Mouse (Mus musculus) neural tube, embryonic 14.5 days (tissue): ENCODE results near the gene 4933430I17Rik. TPM values are rescaled to one million over a fixed set of nuclear protein-coding genes. Genes with fewer than 3 reads are reported as not detected.

ENCODE experiments used
- ATAC-seq: fragments of 200-750 bp; cut with Nextera tagmentation; 2 replicates; pipeline ENCODE4 v1.8.0; 2017; ENCODE audit warnings: low read depth, mild to moderate bottlenecking, moderate TSS enrichment, moderate library complexity
- H3K27ac ChIP-seq: fragments of 300-500 bp; sonication (generic); 2 replicates; pipeline ENCODE4 v1.5.1; 2014; ENCODE audit warnings: low read depth, mild to moderate bottlenecking, control low read depth, low read length, moderate library complexity, mixed read lengths
- H3K27me3 ChIP-seq: fragments of 300-500 bp; sonication (generic); 2 replicates; pipeline ENCODE4 v1.6.1; 2014; ENCODE audit warnings: low read length; ENCODE audit not compliant: control insufficient read depth, insufficient read depth
- H3K36me3 ChIP-seq: fragments of 300-500 bp; sonication (generic); 2 replicates; pipeline ENCODE4 v1.6.1; 2014; ENCODE audit warnings: low read length, mixed read lengths; ENCODE audit not compliant: control insufficient read depth, insufficient read depth
- H3K4me1 ChIP-seq: fragments of 300-500 bp; sonication (generic); 2 replicates; pipeline ENCODE4 v1.6.1; 2014; ENCODE audit warnings: low read length; ENCODE audit not compliant: control insufficient read depth, insufficient read depth
- H3K4me2 ChIP-seq: fragments of 300-500 bp; sonication (generic); 2 replicates; pipeline ENCODE4 v1.6.1; 2014; ENCODE audit warnings: mild to moderate bottlenecking, low read depth, low read length, control low read depth
- H3K4me3 ChIP-seq: fragments of 300-500 bp; sonication (generic); 2 replicates; pipeline ENCODE4 v1.5.1; 2014; ENCODE audit warnings: low read depth, low read length, control low read depth, mixed read lengths
- H3K9ac ChIP-seq: fragments of 300-500 bp; sonication (generic); replicated peaks from 2 replicates; pipeline ENCODE4 v1.6.1; 2014; ENCODE audit warnings: low read depth, mild to moderate bottlenecking, control low read depth, low read length, mixed read lengths
- H3K9me3 ChIP-seq: fragments of 300-500 bp; sonication (generic); 2 replicates; pipeline ENCODE4 v1.6.1; 2016; ENCODE audit warnings: low read length; ENCODE audit not compliant: control insufficient read depth
- WGBS: fragments of 180-500 bp; shearing (Covaris S2); extraction: QIAGEN DNeasy Blood & Tissue Kit; methylation state at CpG from one replicate; pipeline ENCODE4 v1.1.7; 2014; 5-methylcytosine and 5-hydroxymethylcytosine counted together
- polyA plus RNA-seq: library from polyadenylated mRNA; unstranded; fragments of >200 nt; fragmentation: Nextera tagmentation; extraction: Ambion mirVana; gene quantifications from 2 replicates; pipeline ENCODE4 v1.2.1, GENCODE M21; 2014

The 4933430I17Rik gene
- polyA plus RNA-seq, 1 experiment from 2014 or later = 1.3 TPM

DNA sequence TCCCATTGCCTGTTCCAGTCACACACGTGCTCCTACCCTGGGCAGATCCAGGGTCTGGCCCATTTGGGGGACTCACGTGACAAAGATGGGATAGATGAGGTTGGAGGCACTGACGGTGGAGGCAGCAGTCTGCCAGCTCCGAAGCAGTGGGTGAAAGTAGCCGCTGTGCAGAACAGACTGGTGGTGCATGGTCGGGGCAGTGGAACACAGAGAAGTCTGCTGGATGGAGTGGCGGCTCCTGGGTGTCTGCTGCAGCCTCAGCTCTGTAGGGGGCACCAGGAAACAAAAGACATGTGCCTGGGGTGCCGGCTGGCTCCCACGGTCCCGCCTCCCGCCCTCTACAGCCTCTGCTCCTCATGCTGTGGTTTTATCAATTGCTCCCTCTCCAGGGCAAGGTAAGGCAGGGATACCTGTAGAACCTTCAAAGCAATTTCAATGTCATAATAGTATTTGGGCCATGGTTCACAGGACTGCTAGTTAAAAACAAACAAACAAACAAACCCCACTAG is 11.1 kb upstream of the 4933430I17Rik start:
- H3K4me1 ChIP-seq = peaks cover 8% of the 10 kb centered on the region
- H3K27me3 ChIP-seq = no peaks in the 10 kb centered on the region
- no peak; the same call in 1 of the 2 replicates for ATAC-seq
- H3K9ac ChIP-seq = no peak overlapping the region
- H3K36me3 ChIP-seq = peaks cover 24% of the 10 kb centered on the region
- H3K4me2 ChIP-seq = no peak overlapping the region
- H3K4me3 ChIP-seq = no peak overlapping the region
- no peak overlapping the region for H3K27ac ChIP-seq
- no peaks in the 10 kb centered on the region for H3K9me3 ChIP-seq
- 59% methylated on average over 11 of the region's 11 CpGs for WGBS

DNA sequence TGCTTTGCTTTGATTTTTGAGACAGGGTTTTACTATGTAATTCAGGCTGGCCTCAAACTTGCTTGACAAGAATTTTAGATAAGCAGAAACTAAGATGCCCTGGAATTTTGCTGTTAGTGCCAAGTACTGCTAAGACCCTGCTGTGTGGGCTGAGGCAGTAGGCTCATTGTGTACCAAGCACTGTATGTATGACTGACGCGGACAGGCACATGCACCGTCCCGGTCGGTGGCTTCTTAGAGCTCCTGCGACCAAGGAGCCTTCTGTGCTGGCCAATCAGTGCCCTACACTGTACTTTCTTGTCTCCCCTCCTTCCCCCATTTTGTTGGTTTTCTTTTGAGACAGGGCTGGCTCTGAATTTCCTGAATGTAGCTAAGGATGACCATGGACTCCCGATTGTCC is 10.2 kb upstream of the 4933430I17Rik start:
- H3K4me1 ChIP-seq = peaks cover 9% of the 10 kb centered on the region

DNA sequence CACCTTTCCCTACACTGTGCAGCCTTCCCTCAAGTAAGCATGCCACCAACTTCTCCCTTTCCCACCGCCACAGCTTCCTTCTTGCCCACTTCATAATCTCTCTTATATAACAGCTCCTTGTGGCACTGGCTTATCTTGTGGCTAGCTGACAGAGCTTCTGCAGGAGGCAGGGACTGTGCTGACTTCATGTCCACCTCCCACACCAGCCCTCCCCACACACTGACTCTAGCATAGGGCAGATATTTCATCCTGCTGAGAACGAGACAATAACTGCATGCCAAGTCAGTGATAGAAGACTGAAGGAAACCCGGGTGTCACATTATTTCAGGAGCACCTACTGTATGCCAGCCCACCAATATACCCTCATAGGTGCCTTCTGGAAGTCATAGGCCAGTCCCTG is 9.7 kb upstream of the 4933430I17Rik start:
- 84% methylated on average over 3 of the region's 3 CpGs for WGBS
- H3K4me1 ChIP-seq = peaks cover 9% of the 10 kb centered on the region
- no peak overlapping the region for H3K27ac ChIP-seq
- ATAC-seq = no peak
- peaks cover 3% of the 10 kb centered on the region; the same call in 1 of the 2 replicates for H3K27me3 ChIP-seq
- H3K4me3 ChIP-seq = no peak overlapping the region
- no peak overlapping the region for H3K4me2 ChIP-seq
- H3K36me3 ChIP-seq = peaks cover 12% of the 10 kb centered on the region
- H3K9ac ChIP-seq = no peak overlapping the region
- H3K9me3 ChIP-seq = no peaks in the 10 kb centered on the region

More for the DNA sequence above, 10.2 kb upstream of the 4933430I17Rik start:
- H3K4me2 ChIP-seq = no peak overlapping the region
- WGBS = 90% methylated on average over 7 of the region's 7 CpGs
- H3K27me3 ChIP-seq = peaks cover 3% of the 10 kb centered on the region; the same call in 1 of the 2 replicates
- H3K27ac ChIP-seq = no peak overlapping the region
- H3K36me3 ChIP-seq = peaks cover 16% of the 10 kb centered on the region
- H3K9ac ChIP-seq = no peak overlapping the region
- no peak overlapping the region for H3K4me3 ChIP-seq
- ATAC-seq = no peak
- H3K9me3 ChIP-seq = no peaks in the 10 kb centered on the region

DNA sequence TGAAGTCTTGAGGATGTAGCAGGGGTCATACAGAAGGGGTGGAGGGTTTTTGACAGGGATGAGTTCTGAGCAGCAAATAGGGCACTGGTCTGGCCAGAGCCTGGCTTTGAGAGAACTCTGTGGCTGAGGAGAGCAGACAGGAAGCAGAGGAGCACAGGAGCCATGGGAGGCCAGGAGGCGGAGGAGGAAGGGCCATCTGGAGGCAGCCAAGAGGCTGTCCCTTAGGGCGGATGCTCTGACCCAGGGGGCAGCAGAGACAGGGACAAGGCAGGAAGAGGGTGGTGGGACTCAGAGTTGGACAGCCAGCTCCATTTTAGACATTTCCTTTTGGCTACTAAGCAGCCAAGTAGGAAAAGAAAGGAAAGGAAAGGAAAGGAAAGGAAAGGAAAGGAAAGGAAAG is 9.1 kb upstream of the 4933430I17Rik start:
- H3K9ac ChIP-seq = no peak overlapping the region

DNA sequence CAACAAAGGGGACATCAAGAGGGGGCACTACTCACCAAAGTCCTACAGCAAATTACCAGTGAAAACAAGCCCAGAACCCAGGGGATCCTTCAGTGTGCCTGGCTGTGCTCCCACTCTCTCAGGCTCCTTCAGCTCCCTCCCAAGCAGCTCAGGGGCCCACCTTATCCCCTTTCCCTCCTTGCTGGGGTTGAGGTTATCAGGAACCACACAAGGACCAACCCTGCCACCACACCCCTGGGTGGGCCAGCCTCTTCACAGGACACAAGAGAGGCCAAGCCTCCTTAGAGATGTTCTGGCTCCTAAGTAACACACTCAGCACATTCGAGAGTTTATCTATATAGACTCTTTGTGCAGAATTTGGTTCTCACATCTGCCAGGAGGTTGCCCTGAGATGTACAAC is 8.6 kb upstream of the 4933430I17Rik start:
- peaks cover 11% of the 10 kb centered on the region for H3K36me3 ChIP-seq
- H3K4me1 ChIP-seq = peaks cover 9% of the 10 kb centered on the region
- peaks cover 3% of the 10 kb centered on the region; the same call in 1 of the 2 replicates for H3K27me3 ChIP-seq
- H3K9me3 ChIP-seq = no peaks in the 10 kb centered on the region
- no peak overlapping the region for H3K4me2 ChIP-seq
- H3K4me3 ChIP-seq = no peak overlapping the region
- no peak overlapping the region for H3K9ac ChIP-seq
- ATAC-seq = no peak
- no peak overlapping the region for H3K27ac ChIP-seq
- 100% methylated on average over 1 of the region's 1 CpGs for WGBS

More for the DNA sequence above, 9.1 kb upstream of the 4933430I17Rik start:
- Histone ChIP-seq H3K27ac (peak overlapping the region; percentile 28; the same call in 1 of the 2 replicates), H3K4me2 (no peak overlapping the region), H3K36me3 (peaks cover 11% of the 10 kb centered on the region), H3K4me3 (no peak overlapping the region), H3K4me1 (peaks cover 9% of the 10 kb centered on the region), H3K27me3 (peaks cover 3% of the 10 kb centered on the region; the same call in 1 of the 2 replicates), H3K9me3 (no peaks in the 10 kb centered on the region)
- WGBS = 45% methylated on average over 2 of the region's 2 CpGs
- ATAC-seq = no peak

DNA sequence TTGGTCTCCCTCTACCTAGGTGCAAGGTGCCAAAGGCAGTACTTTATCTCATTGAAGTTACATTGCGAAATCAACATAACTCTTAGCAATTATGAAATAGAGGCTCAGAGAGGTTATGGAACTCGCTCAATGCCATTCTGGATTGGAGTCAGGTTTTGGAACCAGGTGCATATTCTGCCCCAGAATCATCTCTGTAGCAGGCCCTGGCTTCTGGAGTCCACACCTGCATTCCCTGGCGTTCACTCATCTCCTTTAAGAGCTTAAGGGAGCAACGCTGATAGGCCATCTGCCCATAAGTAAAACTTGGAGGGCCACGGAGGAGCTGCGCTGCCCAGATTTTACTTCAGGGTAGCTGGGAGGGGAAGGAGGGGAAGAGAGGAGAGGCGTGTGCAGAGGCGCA is 8.1 kb upstream of the 4933430I17Rik start:
- Histone ChIP-seq H3K4me1 (peaks cover 9% of the 10 kb centered on the region), H3K27me3 (peaks cover 3% of the 10 kb centered on the region; the same call in 1 of the 2 replicates), H3K27ac (no peak overlapping the region), H3K9me3 (no peaks in the 10 kb centered on the region), H3K4me3 (no peak overlapping the region), H3K4me2 (no peak overlapping the region), H3K36me3 (peaks cover 10% of the 10 kb centered on the region), H3K9ac (no peak overlapping the region)
- no peak for ATAC-seq
- 92% methylated on average over 8 of the region's 8 CpGs for WGBS

DNA sequence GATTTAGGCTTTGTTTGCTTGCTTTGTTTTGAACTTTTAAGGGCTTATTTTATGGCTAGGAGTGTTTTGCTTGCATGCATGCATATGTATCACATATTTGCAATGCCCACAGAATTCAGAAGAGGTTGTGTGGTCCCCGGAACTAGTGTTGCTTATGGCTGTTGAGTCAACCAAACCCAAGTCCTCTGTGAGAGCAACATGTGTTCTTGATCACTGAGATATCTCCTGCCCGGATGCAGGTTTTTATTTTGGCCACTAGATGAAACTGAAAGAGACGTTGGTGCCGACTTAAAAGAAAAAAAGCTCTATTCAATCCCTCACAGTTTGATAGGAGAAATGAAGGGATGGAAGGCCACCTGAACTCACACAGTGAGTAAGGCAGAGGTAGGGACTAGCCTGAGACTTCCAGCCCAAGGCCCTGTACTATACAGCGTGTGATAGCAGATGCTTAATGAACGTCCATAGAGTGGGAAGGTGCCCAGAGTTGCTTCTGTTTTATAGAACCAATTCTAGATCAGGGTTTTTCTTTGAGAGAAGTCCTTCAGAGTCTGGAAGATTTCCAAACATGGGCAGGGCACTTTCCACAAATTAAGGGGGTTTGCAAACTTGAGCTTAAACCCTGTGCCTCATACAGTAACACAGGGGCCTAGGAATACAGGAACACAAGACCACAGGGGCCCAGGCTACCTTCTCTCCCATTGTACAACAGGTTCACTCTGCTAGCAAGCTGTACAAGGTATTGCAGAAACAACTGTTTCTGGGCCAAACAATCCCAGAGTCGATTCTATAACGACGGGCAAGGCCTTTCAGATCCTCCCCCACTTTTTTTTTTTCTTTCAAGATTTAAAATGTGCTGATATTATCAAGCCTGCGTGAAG is 7.4 kb upstream of the 4933430I17Rik start:
- H3K9me3 ChIP-seq = no peaks in the 10 kb centered on the region
- peaks cover 3% of the 10 kb centered on the region; the same call in 1 of the 2 replicates for H3K27me3 ChIP-seq
- H3K4me3 ChIP-seq = no peak overlapping the region
- H3K27ac ChIP-seq = no peak overlapping the region
- H3K4me1 ChIP-seq = peaks cover 9% of the 10 kb centered on the region
- no peak for ATAC-seq
- H3K9ac ChIP-seq = no peak overlapping the region
- 89% methylated on average over 10 of the region's 10 CpGs for WGBS
- no peak overlapping the region for H3K4me2 ChIP-seq
- peaks cover 4% of the 10 kb centered on the region for H3K36me3 ChIP-seq

DNA sequence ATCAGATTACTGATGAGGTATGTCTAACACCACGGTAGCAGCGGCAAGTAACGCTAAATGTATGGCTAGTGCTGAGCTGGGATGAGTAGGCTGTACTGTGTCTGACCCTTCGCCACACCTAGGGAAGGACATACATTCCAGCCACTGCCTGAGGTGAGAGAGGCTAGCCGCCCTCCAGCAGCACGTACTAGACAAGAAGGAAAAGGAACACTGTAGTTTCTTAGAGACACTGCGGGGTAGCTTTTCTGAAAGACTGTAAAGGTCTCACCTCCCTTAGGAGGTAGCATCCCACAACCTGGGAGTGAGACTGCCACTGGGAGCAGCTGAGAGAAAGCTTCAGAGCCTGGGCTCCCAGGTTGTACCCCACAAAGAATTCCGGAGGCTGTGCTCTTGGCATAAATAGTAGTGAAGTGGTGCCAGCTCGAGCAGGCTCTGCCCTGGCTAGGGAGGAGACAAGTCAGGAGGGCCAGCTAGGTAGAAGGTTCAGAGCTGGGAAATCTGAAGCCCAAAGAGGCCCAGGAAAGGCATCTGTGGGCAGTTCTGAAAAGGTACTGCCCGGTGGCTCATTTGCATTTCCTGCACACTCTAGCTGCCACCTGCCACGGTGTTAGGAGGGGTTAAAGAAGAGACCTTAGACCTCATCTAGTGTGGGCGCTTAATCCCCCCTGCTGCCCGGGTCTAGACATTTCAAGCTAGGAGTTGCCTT is 6.6 kb upstream of the 4933430I17Rik start:
- peak overlapping the region; percentile 81 for H3K4me3 ChIP-seq
- no peaks in the 10 kb centered on the region for H3K9me3 ChIP-seq
- peaks cover 4% of the 10 kb centered on the region; the same call in 1 of the 2 replicates for H3K36me3 ChIP-seq
- peak overlapping the region; percentile 79 for H3K4me2 ChIP-seq
- ATAC-seq = no peak
- H3K27me3 ChIP-seq = peaks cover 3% of the 10 kb centered on the region; the same call in 1 of the 2 replicates
- peak overlapping the region; percentile 80; the same call in 1 of the 2 replicates for H3K9ac ChIP-seq
- no peak overlapping the region for H3K27ac ChIP-seq
- WGBS = 60% methylated on average over 13 of the region's 13 CpGs
- H3K4me1 ChIP-seq = peaks cover 9% of the 10 kb centered on the region
